Mouse (Mus musculus): ENCODE data around the gene Lrrc27. TPM values are rescaled to one million over a fixed set of nuclear protein-coding genes. Genes with fewer than 3 reads are reported as not detected.

Lrrc27 gene
- polyA plus RNA-seq, 1 experiment from 2014 or later: 0.43 TPM

GRCm38 (mm10) chr7:139208773-139209095, 4.1 kb upstream of the Lrrc27 start:
- TF ChIP-seq EP300 (IDR thresholded peaks at IDR 0.05; ENCODE audit: low read depth) (no peak), CTCF (IDR thresholded peaks at IDR 0.05; ENCODE audit: low read depth) (no peak)
- H3K9ac ChIP-seq (replicated peaks): no peak overlapping the region
- WGBS (ENCODE audit: insufficient replicate concordance): 79% methylated on average over 4 of the region's 4 CpGs
- ATAC-seq (no peak), DNase-seq (no peak)
- peaks cover 10% of the 10 kb centered on the region for H3K4me1 ChIP-seq (ENCODE audit: insufficient read depth)
- H3K4me2 ChIP-seq (ENCODE audit: low read depth, low read length): no peak overlapping the region
- H3K27me3 ChIP-seq (ENCODE audit: insufficient read depth, low read length): no peaks in the 10 kb centered on the region
- H3K36me3 ChIP-seq (replicated peaks; ENCODE audit: insufficient read depth, low read length): no peaks in the 10 kb centered on the region
- no peak overlapping the region for H3K4me3 ChIP-seq (ENCODE audit: low read depth, low read length)
- no peak overlapping the region for H3K27ac ChIP-seq (ENCODE audit: low read depth)
- H3K9me3 ChIP-seq (ENCODE audit: low read length): no peaks in the 10 kb centered on the region

- WGBS (ENCODE audit: insufficient replicate concordance): 86% methylated on average over 6 of the region's 6 CpGs
- DNase-seq (no peak), ATAC-seq (no peak)
Measured at GRCm38 (mm10) chr7:139211761-139212160, 1.0 kb upstream of the Lrrc27 start.

GRCm38 (mm10) chr7:139213751-139214150, 963 bp downstream of the Lrrc27 start:
- Histone ChIP-seq H3K9me3 (ENCODE audit: low read length) (no peaks in the 10 kb centered on the region), H3K36me3 (replicated peaks; ENCODE audit: insufficient read depth, low read length) (no peaks in the 10 kb centered on the region), H3K9ac (replicated peaks) (0 out of 2 replicates have a peak overlapping the region, but pooled peaks have one; percentile 42), H3K4me2 (ENCODE audit: low read depth, low read length) (peak overlapping the region; percentile 77), H3K27ac (ENCODE audit: low read depth) (no peak overlapping the region), H3K27me3 (ENCODE audit: insufficient read depth, low read length) (no peaks in the 10 kb centered on the region), H3K4me1 (ENCODE audit: insufficient read depth) (peaks cover 7% of the 10 kb centered on the region), H3K4me3 (ENCODE audit: low read depth, low read length) (peak overlapping the region; percentile 52)
- 70% methylated on average over 3 of the region's 3 CpGs for WGBS (ENCODE audit: insufficient replicate concordance)
- no peak for DNase-seq
- no peak for ATAC-seq
- TF ChIP-seq CTCF (IDR thresholded peaks at IDR 0.05; ENCODE audit: low read depth) (no peak), EP300 (IDR thresholded peaks at IDR 0.05; ENCODE audit: low read depth) (no peak)

More at GRCm38 (mm10) chr7:139211761-139212160, 1.0 kb upstream of the Lrrc27 start:
- Histone ChIP-seq H3K27me3 (ENCODE audit: insufficient read depth, low read length) (no peaks in the 10 kb centered on the region), H3K4me1 (ENCODE audit: insufficient read depth) (peaks cover 10% of the 10 kb centered on the region), H3K9me3 (ENCODE audit: low read length) (no peaks in the 10 kb centered on the region), H3K36me3 (replicated peaks; ENCODE audit: insufficient read depth, low read length) (no peaks in the 10 kb centered on the region), H3K9ac (replicated peaks) (no peak overlapping the region), H3K4me2 (ENCODE audit: low read depth, low read length) (no peak overlapping the region), H3K27ac (ENCODE audit: low read depth) (no peak overlapping the region), H3K4me3 (ENCODE audit: low read depth, low read length) (no peak overlapping the region)
- TF ChIP-seq CTCF (IDR thresholded peaks at IDR 0.05; ENCODE audit: low read depth) (no peak), EP300 (IDR thresholded peaks at IDR 0.05; ENCODE audit: low read depth) (no peak)

- no peak overlapping the region for H3K4me3 ChIP-seq (ENCODE audit: low read depth, low read length)
- H3K4me2 ChIP-seq (ENCODE audit: low read depth, low read length): no peak overlapping the region
- ATAC-seq (no peak), DNase-seq (no peak)
- peaks cover 11% of the 10 kb centered on the region for H3K4me1 ChIP-seq (ENCODE audit: insufficient read depth)
- H3K9me3 ChIP-seq (ENCODE audit: low read length): no peaks in the 10 kb centered on the region
- H3K36me3 ChIP-seq (replicated peaks; ENCODE audit: insufficient read depth, low read length): no peaks in the 10 kb centered on the region
- TF ChIP-seq CTCF (IDR thresholded peaks at IDR 0.05; ENCODE audit: low read depth) (no peak), EP300 (IDR thresholded peaks at IDR 0.05; ENCODE audit: low read depth) (no peak)
- no peaks in the 10 kb centered on the region for H3K27me3 ChIP-seq (ENCODE audit: insufficient read depth, low read length)
- H3K27ac ChIP-seq (ENCODE audit: low read depth): no peak overlapping the region
- 71% methylated on average over 3 of the region's 3 CpGs for WGBS (ENCODE audit: insufficient replicate concordance)
- H3K9ac ChIP-seq (replicated peaks): no peak overlapping the region
Measured at GRCm38 (mm10) chr7:139214160-139214559, 1.4 kb downstream of the Lrrc27 start.

- Histone ChIP-seq H3K27me3 (ENCODE audit: insufficient read depth, low read length) (no peaks in the 10 kb centered on the region), H3K27ac (ENCODE audit: low read depth) (no peak overlapping the region), H3K36me3 (replicated peaks; ENCODE audit: insufficient read depth, low read length) (no peaks in the 10 kb centered on the region), H3K4me3 (ENCODE audit: low read depth, low read length) (no peak overlapping the region), H3K4me2 (ENCODE audit: low read depth, low read length) (no peak overlapping the region), H3K9me3 (ENCODE audit: low read length) (no peaks in the 10 kb centered on the region), H3K4me1 (ENCODE audit: insufficient read depth) (peaks cover 11% of the 10 kb centered on the region), H3K9ac (replicated peaks) (no peak overlapping the region)
- no peak for DNase-seq
- TF ChIP-seq CTCF (IDR thresholded peaks at IDR 0.05; ENCODE audit: low read depth): no peak
- TF ChIP-seq EP300 (IDR thresholded peaks at IDR 0.05; ENCODE audit: low read depth): no peak
- ATAC-seq: no peak
- WGBS (ENCODE audit: insufficient replicate concordance): 77% methylated on average over 14 of the region's 14 CpGs
Measured at GRCm38 (mm10) chr7:139214596-139215340, 2.0 kb downstream of the Lrrc27 start.

GRCm38 (mm10) chr7:139215516-139215915, 2.7 kb downstream of the Lrrc27 start:
- Histone ChIP-seq H3K4me1 (ENCODE audit: insufficient read depth) (peaks cover 11% of the 10 kb centered on the region), H3K9ac (replicated peaks) (no peak overlapping the region), H3K36me3 (replicated peaks; ENCODE audit: insufficient read depth, low read length) (no peaks in the 10 kb centered on the region), H3K4me2 (ENCODE audit: low read depth, low read length) (no peak overlapping the region), H3K27ac (ENCODE audit: low read depth) (no peak overlapping the region), H3K9me3 (ENCODE audit: low read length) (no peaks in the 10 kb centered on the region), H3K27me3 (ENCODE audit: insufficient read depth, low read length) (no peaks in the 10 kb centered on the region), H3K4me3 (ENCODE audit: low read depth, low read length) (no peak overlapping the region)
- WGBS (ENCODE audit: insufficient replicate concordance): 73% methylated on average over 1 of the region's 1 CpGs
- ATAC-seq (no peak), DNase-seq (no peak)
- TF ChIP-seq EP300 (IDR thresholded peaks at IDR 0.05; ENCODE audit: low read depth): no peak
- TF ChIP-seq CTCF (IDR thresholded peaks at IDR 0.05; ENCODE audit: low read depth): no peak
